Mouse (Mus musculus): ENCODE measurements at regions not wholly inside any gene's neighbourhood (a gene's known extent, or its start where the extent isn't known, plus 50 kb on each side); places are given as distances from the start of the nearest gene placed in this dataset.

GRCm38 (mm10) chr9:79038971-79039370 is 423.6 kb downstream of the Cd109 start:
- Histone ChIP-seq H3K27ac (ENCODE audit: insufficient read depth, low read length) (no peak overlapping the region), H3K4me3 (ENCODE audit: insufficient read depth, low read length) (no peak overlapping the region), H3K4me1 (ENCODE audit: control insufficient read depth, insufficient read depth, low read length) (no peaks in the 10 kb centered on the region)
- no peak for TF ChIP-seq CTCF (IDR thresholded peaks at IDR 0.05; ENCODE audit: extremely low read depth, insufficient read depth, low read length)
- TF ChIP-seq POLR2A (IDR thresholded peaks at IDR 0.05; ENCODE audit: extremely low read depth, insufficient read depth, low read length) = no peak

- no peak overlapping the region for H3K27ac ChIP-seq (ENCODE audit: insufficient read depth, low read length)
- H3K4me1 ChIP-seq (ENCODE audit: control insufficient read depth, insufficient read depth, low read length) = no peaks in the 10 kb centered on the region
- H3K4me3 ChIP-seq (ENCODE audit: insufficient read depth, low read length) = no peak overlapping the region
- TF ChIP-seq POLR2A (IDR thresholded peaks at IDR 0.05; ENCODE audit: extremely low read depth, insufficient read depth, low read length) (no peak), CTCF (IDR thresholded peaks at IDR 0.05; ENCODE audit: extremely low read depth, insufficient read depth, low read length) (no peak)
Measured at GRCm38 (mm10) chr9:79044344-79044743, 429.0 kb downstream of the Cd109 start.

GRCm38 (mm10) chr9:79045314-79045713 is 430.0 kb downstream of the Cd109 start:
- Histone ChIP-seq H3K4me3 (ENCODE audit: insufficient read depth, low read length) (no peak overlapping the region), H3K27ac (ENCODE audit: insufficient read depth, low read length) (no peak overlapping the region), H3K4me1 (ENCODE audit: control insufficient read depth, insufficient read depth, low read length) (no peaks in the 10 kb centered on the region)
- no peak for TF ChIP-seq POLR2A (IDR thresholded peaks at IDR 0.05; ENCODE audit: extremely low read depth, insufficient read depth, low read length)
- no peak for TF ChIP-seq CTCF (IDR thresholded peaks at IDR 0.05; ENCODE audit: extremely low read depth, insufficient read depth, low read length)

- H3K4me3 ChIP-seq (ENCODE audit: insufficient read depth, low read length) = no peak overlapping the region
- no peak for TF ChIP-seq POLR2A (IDR thresholded peaks at IDR 0.05; ENCODE audit: extremely low read depth, insufficient read depth, low read length)
- TF ChIP-seq CTCF (IDR thresholded peaks at IDR 0.05; ENCODE audit: extremely low read depth, insufficient read depth, low read length) = no peak
- no peaks in the 10 kb centered on the region for H3K4me1 ChIP-seq (ENCODE audit: control insufficient read depth, insufficient read depth, low read length)
Measured at GRCm38 (mm10) chr9:79071961-79072360, 456.6 kb downstream of the Cd109 start.

GRCm38 (mm10) chr9:79109611-79110010 is 494.3 kb downstream of the Cd109 start:
- Histone ChIP-seq H3K4me3 (ENCODE audit: insufficient read depth, low read length) (no peak overlapping the region), H3K4me1 (ENCODE audit: control insufficient read depth, insufficient read depth, low read length) (no peaks in the 10 kb centered on the region), H3K27ac (ENCODE audit: insufficient read depth, low read length) (no peak overlapping the region)
- no peak for TF ChIP-seq POLR2A (IDR thresholded peaks at IDR 0.05; ENCODE audit: extremely low read depth, insufficient read depth, low read length)
- TF ChIP-seq CTCF (IDR thresholded peaks at IDR 0.05; ENCODE audit: extremely low read depth, insufficient read depth, low read length) = peak; percentile 31; the same call in 1 of the 2 replicates

More at GRCm38 (mm10) chr9:79071961-79072360, 456.6 kb downstream of the Cd109 start:
- no peak overlapping the region for H3K27ac ChIP-seq (ENCODE audit: insufficient read depth, low read length)

- Histone ChIP-seq H3K4me3 (ENCODE audit: insufficient read depth, low read length) (no peak overlapping the region), H3K27ac (ENCODE audit: insufficient read depth, low read length) (no peak overlapping the region)
- TF ChIP-seq POLR2A (IDR thresholded peaks at IDR 0.05; ENCODE audit: extremely low read depth, insufficient read depth, low read length) = no peak
- no peak for TF ChIP-seq CTCF (IDR thresholded peaks at IDR 0.05; ENCODE audit: extremely low read depth, insufficient read depth, low read length)
Measured at GRCm38 (mm10) chr9:79111326-79111725, 496.0 kb downstream of the Cd109 start.

GRCm38 (mm10) chr9:79140970-79141369 is 525.6 kb downstream of the Cd109 start:
- Histone ChIP-seq H3K27ac (ENCODE audit: insufficient read depth, low read length) (no peak overlapping the region), H3K4me3 (ENCODE audit: insufficient read depth, low read length) (no peak overlapping the region), H3K4me1 (ENCODE audit: control insufficient read depth, insufficient read depth, low read length) (no peaks in the 10 kb centered on the region)
- no peak for TF ChIP-seq CTCF (IDR thresholded peaks at IDR 0.05; ENCODE audit: extremely low read depth, insufficient read depth, low read length)
- no peak for TF ChIP-seq POLR2A (IDR thresholded peaks at IDR 0.05; ENCODE audit: extremely low read depth, insufficient read depth, low read length)

More at GRCm38 (mm10) chr9:79111326-79111725, 496.0 kb downstream of the Cd109 start:
- no peaks in the 10 kb centered on the region for H3K4me1 ChIP-seq (ENCODE audit: control insufficient read depth, insufficient read depth, low read length)

- H3K27ac ChIP-seq (ENCODE audit: insufficient read depth, low read length) = no peak overlapping the region
- no peaks in the 10 kb centered on the region for H3K4me1 ChIP-seq (ENCODE audit: control insufficient read depth, insufficient read depth, low read length)
- no peak overlapping the region for H3K4me3 ChIP-seq (ENCODE audit: insufficient read depth, low read length)
- TF ChIP-seq CTCF (IDR thresholded peaks at IDR 0.05; ENCODE audit: extremely low read depth, insufficient read depth, low read length) (no peak), POLR2A (IDR thresholded peaks at IDR 0.05; ENCODE audit: extremely low read depth, insufficient read depth, low read length) (no peak)
Measured at GRCm38 (mm10) chr9:79146004-79146403, 530.7 kb downstream of the Cd109 start.

- Histone ChIP-seq H3K4me3 (ENCODE audit: insufficient read depth, low read length) (no peak overlapping the region), H3K4me1 (ENCODE audit: control insufficient read depth, insufficient read depth, low read length) (no peaks in the 10 kb centered on the region), H3K27ac (ENCODE audit: insufficient read depth, low read length) (no peak overlapping the region)
- no peak for TF ChIP-seq POLR2A (IDR thresholded peaks at IDR 0.05; ENCODE audit: extremely low read depth, insufficient read depth, low read length)
- TF ChIP-seq CTCF (IDR thresholded peaks at IDR 0.05; ENCODE audit: extremely low read depth, insufficient read depth, low read length) = no peak
Measured at GRCm38 (mm10) chr9:79165596-79165995, 550.2 kb downstream of the Cd109 start.

GRCm38 (mm10) chr9:79173036-79173435 is 545.6 kb downstream of the Col12a1 start:
- H3K4me1 ChIP-seq (ENCODE audit: control insufficient read depth, insufficient read depth, low read length) = no peaks in the 10 kb centered on the region
- no peak overlapping the region for H3K27ac ChIP-seq (ENCODE audit: insufficient read depth, low read length)
- no peak for TF ChIP-seq POLR2A (IDR thresholded peaks at IDR 0.05; ENCODE audit: extremely low read depth, insufficient read depth, low read length)
- TF ChIP-seq CTCF (IDR thresholded peaks at IDR 0.05; ENCODE audit: extremely low read depth, insufficient read depth, low read length) = no peak
- no peak overlapping the region for H3K4me3 ChIP-seq (ENCODE audit: insufficient read depth, low read length)

Measured in cortical plate, adult 2 months (tissue).